ENCODE assay signal across 18 mouse cellular contexts in the genomic region with DNA sequence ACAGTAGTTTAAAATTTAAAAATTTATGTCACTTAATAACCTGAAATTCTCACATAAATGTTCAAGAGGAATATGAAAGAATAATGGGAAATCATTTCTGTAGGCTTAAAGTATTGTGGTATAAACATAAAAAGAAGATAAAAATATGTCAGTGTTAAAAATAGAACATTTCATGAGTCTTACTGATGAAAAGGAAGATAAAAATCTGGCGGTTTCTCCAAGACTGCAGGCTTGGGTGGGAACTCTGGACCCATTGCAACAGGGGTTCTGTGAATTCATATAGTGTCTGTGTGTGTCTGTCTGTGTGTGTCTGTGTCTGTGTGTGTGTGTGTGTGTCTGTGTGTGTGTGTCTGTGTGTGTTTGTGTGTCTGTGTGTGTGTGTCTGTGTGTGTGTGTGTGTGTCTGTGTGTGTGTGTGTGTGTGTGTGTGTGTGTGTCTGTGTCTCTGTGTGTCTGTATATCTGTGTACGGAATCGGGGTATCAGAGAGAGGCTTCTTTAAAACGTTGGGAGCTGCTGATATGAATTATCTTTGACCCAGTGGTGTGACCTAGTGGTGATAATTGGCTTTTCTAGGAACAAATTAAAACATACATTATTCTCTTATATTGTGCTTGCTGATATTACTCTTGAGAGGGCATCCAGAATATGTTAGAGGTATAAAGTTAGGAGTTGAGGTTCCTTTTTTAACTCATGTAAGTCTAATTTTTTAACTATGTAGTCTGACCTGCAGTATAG.
"Had no signal": no experiment of that assay in that cellular context is flagged by ENCODE, and none has a peak within 500 bp of the region (broad histone marks: within the 10 kb centered on the region; RNA-seq: fewer than 3 reads in every experiment).

No protein-coding gene starts in this region.

- H3K9ac ChIP-seq: intestine, embryonic 15.5 days; kidney, embryonic 15.5 days; midbrain, embryonic 13.5 days; neural tube, embryonic 15.5 days; stomach, embryonic 15.5 days had no signal

- H3K27ac ChIP-seq: intestine, embryonic 15.5 days; kidney, embryonic 15.5 days; left cerebral cortex, adult 2 months; limb, embryonic 10.5 days; midbrain, embryonic 13.5 days; neural tube, embryonic 15.5 days; stomach, embryonic 15.5 days had no signal

- H3K4me2 ChIP-seq: intestine, embryonic 15.5 days; kidney, embryonic 15.5 days; midbrain, embryonic 13.5 days; neural tube, embryonic 15.5 days; stomach, embryonic 15.5 days had no signal

- H3K27me3 ChIP-seq: intestine, embryonic 15.5 days; kidney, embryonic 15.5 days; megakaryocyte, embryonic 14.5 days; midbrain, embryonic 13.5 days; neural tube, embryonic 15.5 days; stomach, embryonic 15.5 days had no signal

- H3K4me1 ChIP-seq: intestine, embryonic 15.5 days; kidney, embryonic 15.5 days; midbrain, embryonic 13.5 days; neural tube, embryonic 15.5 days; stomach, embryonic 15.5 days had no signal

- ATAC-seq: intestine, embryonic 15.5 days; lung, postnatal 0 days; midbrain, embryonic 13.5 days had no signal

- H3K4me3 ChIP-seq: intestine, embryonic 15.5 days; kidney, embryonic 15.5 days; left cerebral cortex, adult 2 months; limb, embryonic 10.5 days; megakaryocyte, embryonic 14.5 days; midbrain, embryonic 13.5 days; myocyte; neural tube, embryonic 15.5 days; stomach, embryonic 15.5 days had no signal

- H3K9me3 ChIP-seq: intestine, embryonic 15.5 days; kidney, embryonic 15.5 days; limb, embryonic 10.5 days; megakaryocyte, embryonic 14.5 days; midbrain, embryonic 13.5 days; neural tube, embryonic 15.5 days; stomach, embryonic 15.5 days had no signal

- DNase-seq: kidney, adult 2 months; kidney, postnatal 14 days; lung, adult 2 months; lung, postnatal 36 days; right cerebral cortex, adult 18-20 months; spleen, adult 18-20 months; thymus, adult 2 months; thymus, postnatal 25 days had no signal

- H3K36me3 ChIP-seq: intestine, embryonic 15.5 days; kidney, embryonic 15.5 days; limb, embryonic 10.5 days; midbrain, embryonic 13.5 days; neural tube, embryonic 15.5 days; stomach, embryonic 15.5 days had no signal
